Mouse (Mus musculus): ENCODE data around the gene Notch4.

DNA sequence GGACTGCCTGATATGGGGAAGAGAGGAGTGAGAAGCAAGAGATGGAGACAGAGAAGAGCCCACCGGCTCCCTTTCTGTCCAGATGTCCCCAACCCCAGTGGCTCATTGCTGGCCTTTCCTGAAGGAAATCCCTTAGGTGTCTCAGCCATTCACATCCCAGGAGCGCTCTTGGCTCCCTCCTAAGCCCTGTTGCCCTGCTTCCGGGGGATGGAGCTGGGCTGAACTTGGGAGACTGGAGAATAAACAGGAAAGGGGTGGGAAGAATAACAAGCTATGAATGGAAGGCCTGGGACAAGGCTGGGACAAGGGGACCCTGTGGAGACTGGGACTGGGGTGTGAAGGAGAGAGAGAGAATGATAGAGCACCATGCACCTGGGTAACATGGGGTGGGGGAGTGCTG is 728 bp downstream of the Notch4 start:
- TF ChIP-seq EP300 (IDR thresholded peaks at IDR 0.05; ENCODE audit: low read depth) (no peak), CTCF (IDR thresholded peaks at IDR 0.05; ENCODE audit: low read depth) (no peak)
